Mouse (Mus musculus): ENCODE results near the gene Rtn3.
A peak's percentile ranks its signal among the peaks of the same experiment; 100 is the strongest.
"Not testable (repeated sequence)": the region's sequence is repeated elsewhere in the genome, so short reads cannot be mapped to it uniquely, and the experiment has no call there.

The Rtn3 gene

DNA sequence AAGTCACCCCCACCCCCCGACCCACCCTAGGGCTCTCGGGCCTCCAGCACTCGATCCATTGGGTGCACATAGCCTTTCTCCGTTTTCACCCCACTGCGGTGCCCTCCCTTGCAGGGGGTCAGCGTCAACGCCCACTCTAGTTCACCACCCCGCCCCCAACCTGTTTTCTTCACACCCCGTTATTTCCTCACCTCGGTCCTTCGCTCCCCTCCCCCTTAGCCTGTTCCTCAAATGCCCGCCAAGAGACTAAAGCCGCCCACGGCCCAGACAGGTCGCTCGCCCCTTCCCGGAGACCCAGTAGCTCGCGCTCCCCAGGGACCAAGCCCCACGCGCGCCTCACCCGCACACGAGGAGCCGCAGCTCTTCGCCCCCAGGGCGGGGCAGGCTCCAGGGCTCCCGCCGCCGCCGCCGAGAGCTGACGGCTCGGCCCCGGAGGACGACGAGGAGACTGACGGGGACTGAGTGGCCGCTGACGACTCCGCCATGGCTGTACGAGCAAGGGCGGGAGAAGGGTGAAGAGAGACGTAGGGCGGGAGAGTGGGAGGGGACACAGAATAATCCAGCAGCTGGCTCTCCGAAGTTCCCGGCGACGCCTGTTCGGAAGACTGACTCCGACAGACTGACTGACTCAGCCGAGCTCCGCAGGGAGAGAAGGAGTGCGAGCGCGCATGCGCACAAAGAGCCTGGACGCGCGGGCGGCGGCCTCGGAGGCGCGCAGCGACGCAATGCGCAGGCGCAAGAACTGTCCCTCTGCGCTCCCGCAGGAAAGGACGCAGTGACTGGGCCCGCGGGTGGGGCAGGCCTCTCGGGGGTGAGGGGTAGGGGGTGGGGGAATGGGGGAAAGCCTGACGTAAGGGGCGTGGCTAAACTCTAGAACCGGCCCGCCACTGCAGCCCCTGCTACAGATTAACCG is at the start of gene Rtn3:
Gene Rtn3, minus strand, starts transcription at position 683 of the 913 bp plus-strand sequence.
- peak; percentile 95 for DNase-seq

DNA sequence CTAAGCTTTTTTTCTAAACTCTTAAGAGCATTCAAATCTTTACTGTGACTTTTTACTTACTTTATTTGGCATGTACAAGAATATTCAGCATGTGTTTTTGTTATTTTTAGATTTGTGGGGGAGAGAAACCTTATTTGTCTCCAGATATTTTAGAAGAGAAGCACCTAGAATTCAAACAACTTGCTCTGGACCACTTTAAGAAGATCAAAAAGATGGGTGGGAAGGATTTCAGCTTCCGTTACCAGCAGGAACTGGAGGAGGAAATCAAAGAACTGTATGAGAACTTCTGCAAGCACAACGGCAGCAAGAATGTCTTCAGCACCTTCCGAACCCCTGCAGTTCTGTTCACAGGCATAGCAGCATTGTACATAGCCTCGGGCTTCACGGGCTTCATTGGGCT is 48.8 kb upstream of the Rtn3 start:
- DNase-seq: no peak

DNA sequence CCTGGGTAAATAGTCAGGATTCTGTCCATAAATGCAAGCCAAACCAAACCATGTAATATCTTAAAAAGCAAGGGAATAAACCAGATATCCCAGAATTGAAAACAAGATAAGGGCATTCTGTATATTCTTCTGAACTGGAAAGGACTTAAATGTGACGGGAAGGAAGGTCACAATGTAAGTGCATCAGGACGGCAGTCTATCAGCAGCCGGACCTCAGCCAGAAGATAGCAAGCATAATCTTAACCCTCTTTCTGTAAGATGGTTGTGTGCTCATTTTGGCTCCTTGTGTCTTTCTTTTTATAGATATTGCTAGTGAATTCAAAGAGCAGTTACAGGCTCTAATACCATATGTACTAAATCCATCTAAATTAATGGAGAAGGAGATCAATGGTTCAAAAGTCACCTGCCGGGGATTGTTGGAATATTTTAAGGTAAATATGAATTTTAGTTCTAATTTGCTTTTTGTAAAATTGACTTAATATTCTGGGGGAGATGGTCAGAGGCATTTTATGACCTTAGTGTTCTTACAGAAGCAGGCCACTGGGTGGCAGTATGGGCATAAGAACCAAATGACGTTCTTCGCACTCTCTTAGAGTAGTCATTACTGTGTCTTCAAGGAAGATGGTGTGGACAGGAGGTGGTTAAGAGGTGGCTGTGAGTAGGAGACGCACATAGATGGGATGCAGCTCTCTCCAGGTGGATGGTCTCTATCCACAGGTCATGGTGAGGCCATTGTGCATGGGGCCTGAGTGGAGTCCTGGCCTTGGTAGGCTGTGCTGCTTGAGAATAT is 45.8 kb upstream of the Rtn3 start:
- peak; percentile 62 for DNase-seq

DNA sequence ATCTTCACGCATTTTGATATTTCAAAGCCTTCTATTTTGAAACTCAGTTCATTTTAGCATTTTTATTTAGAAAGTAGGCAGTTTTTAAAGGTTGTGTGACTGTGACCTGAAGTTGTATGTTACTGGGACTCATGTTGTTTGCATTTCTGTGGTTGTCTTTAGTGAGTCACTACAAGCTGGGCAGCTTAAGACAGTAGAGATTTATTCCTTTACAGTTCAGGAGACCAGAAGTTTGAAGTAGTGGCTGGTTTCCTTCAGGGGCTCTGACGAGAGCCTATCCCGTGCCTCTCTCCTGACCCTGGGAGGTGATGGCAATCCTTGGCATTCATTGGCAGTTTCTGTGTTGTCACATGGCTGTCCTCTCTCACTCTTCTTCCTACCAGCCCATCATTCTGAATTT is 41.8 kb upstream of the Rtn3 start:
- DNase-seq: no peak

DNA sequence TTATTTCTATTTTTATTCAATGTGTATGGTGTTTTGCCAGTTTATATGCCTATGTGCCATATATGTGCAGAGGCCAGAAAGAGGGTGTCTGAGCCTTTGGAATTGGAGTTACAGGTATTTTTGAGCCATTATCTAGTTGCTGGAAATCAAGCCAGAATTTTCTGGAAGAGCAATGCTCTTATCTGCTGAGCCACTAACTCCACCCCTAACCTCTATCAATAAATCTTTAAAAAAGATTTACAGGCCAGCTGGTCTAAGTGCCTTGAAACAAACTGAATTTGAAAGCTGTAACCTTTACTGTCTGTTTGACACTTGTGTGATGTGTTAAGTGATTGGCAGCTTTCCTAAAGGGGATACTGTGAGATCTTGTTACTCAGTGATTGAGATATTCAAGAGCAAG is 40.7 kb upstream of the Rtn3 start:
- DNase-seq: no peak

DNA sequence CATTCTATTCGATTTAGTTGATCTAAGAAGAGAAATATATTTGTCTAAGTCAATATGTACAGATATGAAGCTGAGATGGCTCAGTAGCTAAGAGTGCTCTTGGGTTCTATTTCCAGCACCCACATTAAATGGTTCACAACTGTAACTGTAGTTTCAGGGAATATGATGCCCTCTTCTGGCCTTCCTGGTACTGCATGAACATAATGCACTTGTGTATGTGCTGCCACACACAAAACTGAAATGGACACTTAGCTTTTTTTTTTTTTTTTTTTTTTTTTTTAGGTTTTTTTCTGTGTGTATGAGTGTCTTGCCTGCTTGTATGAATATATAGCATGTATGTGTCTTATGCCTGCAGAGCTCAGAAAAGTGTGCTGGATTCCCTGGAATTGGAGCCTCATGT is 40.2 kb upstream of the Rtn3 start:
- peak; percentile 16 for DNase-seq

DNA sequence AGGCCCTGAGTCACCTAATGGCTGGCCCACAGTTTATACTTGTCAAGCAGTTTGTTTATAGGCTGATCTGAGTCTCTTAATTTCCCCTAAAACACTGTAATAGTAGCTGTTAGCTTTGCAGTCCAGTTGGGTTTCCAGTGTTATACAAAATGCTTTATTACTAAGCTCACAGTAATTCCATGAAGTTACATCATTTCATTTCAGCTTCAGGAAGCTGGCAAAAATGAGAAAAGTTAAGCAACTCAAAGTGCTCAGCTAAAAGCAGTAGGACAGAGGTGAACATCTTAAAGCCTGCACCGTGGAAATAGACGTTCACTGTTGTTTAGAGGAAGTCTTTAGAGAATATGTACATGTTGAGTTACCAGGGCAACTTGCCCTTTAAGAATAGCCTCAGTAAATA is 39.8 kb upstream of the Rtn3 start:
- no peak for DNase-seq

DNA sequence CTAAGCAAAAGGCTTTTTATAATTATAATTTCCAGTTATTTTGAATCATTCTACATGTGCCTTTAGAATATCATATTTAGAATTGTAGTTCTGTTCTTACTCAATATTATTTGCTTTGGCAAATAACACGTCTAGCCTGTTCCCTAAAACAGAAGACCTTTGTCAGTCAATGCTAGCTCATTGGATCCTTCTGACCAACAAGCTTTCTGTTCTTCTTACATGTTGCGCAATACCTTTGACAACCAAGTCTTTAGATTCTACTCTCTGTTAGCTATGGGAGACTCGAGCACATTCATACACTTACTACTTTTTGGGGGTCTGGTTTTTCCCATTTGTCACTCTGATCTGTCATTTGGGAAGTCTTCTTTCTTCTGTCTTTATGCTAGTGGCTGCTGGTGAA is 38.5 kb upstream of the Rtn3 start:
- DNase-seq: no peak

DNA sequence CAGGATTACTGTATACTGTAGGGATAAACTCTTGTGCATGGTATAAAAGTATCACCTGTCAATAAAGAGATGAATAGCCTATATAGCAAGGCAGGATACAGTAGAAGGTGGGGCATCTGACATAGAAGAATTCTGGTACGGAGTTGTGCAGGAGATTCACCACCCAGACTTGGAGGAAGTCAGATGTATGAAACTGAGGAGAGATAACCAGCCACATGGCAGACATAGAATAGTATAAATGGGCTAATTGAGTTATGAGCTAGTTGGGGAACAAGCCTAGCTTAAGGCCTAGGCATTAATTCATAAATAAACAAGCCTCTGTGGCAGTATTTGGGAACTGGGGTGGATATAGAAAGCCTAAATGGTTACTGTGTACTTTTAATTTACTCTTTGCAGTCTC is 33.4 kb upstream of the Rtn3 start:
- DNase-seq: no peak

DNA sequence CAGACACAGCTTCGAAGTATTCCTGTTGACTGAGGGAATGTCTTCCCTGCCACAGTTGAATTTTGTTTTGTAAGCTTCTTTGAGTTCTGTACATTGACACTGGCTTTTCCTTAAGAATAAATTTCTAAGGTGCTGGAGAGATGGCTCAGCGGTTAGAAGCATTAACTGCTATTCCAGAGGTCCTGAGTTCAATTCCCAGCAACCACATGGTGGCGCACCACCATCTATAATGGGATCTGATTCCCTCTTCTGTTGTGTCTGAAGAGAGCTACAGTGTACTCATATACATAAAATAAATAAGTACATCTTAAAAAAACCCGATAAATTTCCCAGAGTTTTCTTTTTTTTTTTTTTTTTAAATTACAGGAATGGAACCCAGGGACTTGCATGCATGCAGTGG is 24.9 kb upstream of the Rtn3 start:
- no peak for DNase-seq

DNA sequence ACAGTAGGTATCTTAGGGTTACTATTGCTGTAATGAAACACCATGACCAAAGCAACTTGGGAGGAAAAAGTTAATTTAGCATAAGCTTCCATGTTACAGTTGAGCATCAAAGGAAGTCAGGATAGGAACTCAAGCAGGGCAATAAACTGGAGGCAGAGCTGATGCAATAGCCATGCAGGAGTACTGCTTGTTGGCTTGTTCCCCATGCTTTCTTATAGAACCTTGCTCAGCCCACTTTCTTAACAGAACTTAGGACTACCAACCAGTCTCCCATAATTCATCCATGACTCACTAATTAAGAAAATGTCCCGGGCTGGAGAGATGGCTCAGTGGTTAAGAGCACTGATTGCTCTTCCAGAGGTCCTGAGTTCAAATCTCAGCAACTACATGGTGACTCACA is 23.2 kb upstream of the Rtn3 start:
- DNase-seq: no peak

DNA sequence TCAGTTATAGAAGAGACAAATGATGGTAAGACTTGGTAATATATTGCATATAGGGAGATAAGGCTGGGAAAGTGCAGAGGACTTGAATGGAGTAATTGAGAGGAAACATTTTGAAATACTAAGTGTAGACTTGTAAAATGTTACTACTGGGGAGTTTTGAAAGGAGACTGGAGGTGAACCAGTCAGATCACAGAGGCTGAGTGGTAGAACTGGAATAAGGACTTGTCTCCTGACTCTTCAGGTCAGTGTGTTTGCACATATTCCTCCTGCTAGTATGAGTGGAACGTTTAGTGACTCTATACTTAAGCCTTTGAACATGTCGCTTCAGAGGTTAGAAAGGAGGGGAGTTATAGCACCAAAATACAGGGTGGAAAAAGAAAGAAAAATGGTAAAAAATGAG is 19.4 kb upstream of the Rtn3 start:
- no peak for DNase-seq

DNA sequence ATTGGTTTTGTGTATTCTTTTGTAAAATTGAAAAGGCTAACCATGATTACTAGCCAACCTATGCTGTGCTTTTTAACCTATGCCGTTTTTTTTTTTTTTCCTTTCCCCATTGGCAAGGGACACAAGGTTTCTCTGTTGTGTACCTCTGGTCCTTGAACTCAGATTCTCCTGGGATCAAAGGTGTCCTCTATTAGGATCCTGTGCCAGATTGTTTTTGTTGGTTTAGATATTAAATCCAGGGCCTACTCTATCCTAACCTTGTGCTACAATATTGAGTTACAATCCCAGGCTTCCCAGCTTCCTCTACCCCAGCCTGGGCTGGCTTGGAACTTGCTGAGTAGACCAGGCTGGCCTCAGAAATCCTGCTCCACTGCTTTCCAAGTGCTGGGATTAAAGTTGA is 17.6 kb upstream of the Rtn3 start:
- DNase-seq: peak; percentile 12

DNA sequence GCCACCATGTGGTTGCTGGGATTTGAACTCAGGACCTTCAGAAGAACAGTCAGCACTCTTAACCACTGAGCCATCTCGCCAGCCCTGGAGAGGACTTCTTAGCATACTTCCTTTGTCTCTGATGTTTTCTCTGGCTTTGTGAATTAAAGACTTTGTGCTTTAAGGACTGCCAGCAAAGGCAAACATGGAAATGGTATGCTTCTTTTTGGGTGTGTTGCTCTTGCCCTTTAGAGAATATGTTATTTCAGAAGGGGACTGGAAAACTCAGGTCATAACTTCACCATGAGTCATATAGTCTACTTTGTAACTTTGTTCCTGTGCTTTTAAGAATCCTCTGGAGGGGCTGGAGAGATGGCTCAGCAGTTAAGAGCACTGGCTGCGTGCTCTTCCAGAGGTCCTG is 15.7 kb upstream of the Rtn3 start:
- no peak for DNase-seq

DNA sequence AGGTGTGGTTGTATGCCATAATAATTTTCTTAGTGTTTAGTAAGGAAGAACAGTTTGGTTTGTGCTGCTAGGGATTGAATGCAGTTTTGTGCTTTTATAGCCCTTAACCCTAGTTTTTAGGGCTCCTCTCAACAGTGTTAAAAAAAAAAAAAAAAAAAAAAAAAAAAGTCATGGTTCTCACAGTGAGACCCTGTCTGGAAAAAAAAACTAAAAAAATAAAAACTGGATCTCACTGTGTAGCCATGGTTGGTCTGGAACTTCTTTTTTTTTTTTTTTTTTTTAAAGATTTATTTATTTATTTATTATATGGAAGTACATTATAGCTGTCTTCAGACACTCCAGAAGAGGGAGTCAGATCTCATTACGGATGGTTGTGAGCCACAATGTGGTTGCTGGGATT is 13.0 kb upstream of the Rtn3 start:
- DNase-seq: not testable (repeated sequence)

DNA sequence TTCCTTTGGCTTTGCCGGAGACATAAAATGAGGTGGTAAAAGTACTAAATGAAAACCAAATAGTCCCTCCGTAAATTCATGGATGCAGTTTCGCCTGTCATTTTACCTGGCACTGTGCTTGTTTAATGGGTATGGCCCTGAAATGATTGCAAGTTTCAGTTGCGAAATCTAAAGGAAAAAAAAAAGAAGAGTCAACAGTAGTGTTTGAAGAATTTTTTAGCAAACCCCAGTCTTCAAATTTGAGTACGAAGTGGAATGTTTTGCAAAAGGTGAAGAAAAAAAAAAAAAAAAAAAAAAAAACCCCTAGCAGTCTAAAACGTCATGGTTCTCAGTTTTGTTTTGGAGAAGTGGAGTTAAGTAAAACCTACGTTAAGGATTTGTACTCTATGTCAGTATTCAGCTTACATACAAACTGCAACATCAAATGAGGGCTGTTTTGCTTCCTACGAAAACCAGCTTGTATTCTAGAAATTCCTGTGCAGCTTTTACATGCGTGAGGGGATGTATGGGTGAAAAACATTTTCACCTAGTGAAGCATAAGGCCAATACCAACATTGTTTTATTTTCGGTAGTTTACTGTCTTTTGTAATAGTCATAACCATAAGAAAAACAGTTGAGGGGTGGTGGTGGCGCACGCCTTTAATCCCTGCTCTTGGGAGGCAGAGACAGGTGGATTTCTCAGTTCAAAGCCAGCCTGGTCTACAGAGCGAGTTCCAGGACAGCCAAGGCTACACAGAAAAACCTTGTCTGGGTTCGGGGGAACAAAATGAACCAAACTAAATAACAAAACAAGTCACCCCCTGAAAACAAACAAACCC is 12.3 kb upstream of the Rtn3 start:
- DNase-seq: no peak

DNA sequence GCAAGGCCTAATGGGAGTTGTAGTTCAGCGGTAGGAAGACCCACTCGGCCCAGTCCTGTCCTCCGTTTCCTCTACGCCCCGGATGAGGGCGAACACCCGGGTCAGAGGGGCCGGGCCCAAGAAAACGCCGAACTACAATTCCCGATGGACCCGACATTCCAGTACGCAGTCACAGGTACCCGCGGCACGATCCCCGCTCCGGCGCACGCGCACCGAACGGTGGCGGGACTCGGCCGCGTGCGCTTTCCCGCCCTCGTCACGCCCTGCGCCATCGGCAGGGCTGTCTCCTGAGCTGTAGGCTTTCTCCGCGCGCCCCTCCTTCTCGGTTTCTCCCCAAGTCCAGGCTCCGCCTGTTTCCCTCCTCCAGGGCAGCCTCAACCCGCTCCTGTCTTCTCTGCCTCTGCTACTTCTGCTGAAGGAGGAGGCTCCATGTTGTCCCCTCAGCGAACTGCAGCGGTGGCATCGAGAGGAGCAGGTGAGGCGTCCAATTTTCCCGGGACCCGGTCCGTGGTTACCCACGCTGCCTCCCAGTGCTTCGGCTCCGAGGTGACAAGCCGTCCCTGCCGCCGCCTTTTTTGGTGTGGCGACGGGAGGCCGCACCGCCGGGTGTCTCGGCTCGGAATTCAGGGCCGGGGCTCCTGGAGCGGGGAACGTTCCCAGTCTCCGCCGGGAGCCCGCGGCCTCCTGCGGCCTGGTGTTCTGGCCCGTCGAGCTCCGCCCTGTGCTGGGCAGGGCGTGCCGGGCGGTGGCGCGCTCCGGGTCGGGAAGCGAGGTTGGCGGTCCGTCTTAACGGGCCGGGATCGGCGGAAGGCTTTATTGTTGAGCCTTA is 11.3 kb upstream of the Rtn3 start:
- DNase-seq: peak; percentile 96

DNA sequence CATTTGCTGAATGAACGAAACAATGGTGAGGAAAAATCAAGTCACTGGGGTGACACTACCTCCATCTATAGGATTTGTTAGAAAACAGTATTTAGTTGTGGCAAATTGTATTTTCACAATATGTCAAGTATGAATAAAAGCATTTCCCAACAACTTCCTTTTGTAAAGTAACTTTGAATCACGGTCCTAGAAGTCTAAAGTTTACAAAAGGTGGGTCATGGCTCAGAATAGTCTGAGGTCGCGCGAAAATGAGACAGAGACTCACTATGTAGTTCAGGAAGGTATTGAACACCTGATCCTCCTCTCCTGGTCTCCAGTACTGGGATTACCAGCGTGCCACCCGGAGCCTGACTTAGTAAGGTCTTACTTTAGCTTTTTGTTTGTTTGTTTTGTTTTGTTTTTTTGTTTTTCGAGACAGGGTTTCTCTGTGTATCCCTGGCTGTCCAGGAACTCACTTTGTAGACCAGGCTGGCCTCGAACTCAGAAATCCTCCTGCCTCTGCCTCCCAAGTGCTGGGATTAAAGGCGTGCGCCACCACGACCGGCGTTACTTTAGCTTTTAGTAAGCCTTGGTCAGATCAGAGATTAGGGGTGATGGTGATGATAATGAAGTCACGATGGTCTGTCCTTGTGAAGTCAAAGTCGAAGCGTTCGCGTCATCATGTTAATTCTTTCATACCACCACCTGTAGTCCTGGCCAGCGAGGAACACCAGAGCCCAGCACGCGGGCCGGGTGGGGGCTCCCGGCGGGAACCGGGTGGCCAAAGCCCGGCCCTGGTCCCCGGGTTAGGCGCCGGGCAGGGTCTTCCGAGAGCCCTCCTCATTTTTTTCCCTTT is 10.5 kb upstream of the Rtn3 start, which contains the start of gene Atl3:
Gene Atl3, plus strand, starts transcription at position 689 of the 835 bp plus-strand sequence.
- DNase-seq: no peak

DNA sequence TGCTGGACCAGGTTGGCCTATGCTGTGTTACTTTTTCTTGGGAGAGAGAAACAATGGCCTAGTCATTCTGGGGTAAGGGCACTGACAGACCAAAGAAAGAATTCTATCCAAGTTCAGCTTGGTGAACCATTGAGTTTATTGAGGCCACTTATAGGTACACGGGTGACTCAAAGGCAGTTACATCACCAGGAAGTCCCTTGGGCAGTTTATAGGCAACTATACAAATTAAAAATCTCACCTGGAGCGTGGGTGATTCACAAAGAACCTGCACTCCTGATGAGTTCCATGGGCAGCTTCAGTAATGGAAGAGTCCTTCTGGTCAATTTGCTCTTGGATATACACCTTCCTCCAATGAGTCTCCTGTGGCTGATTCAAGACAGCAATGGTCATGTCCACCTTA is 9.6 kb upstream of the Rtn3 start:
- DNase-seq: no peak

DNA sequence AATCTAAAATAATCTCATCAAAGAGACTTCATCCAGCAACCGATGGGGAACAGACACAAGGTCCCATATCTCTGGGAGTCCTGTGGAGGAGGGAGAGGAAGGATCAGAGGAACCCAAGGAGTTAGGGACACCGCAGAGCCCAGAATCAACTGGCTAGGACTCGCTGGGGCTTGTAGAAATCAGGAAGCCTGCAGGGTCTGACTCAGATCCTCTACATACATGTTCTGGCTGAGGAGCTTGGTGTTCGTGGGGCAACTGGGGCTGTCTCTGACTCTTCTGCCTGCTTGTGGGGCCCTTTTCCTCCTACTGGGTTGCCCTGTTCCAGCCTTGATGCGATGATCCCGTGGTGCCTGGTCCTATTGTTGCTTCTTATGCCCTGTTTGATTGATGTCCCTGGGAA is 8.9 kb upstream of the Rtn3 start:
- no peak for DNase-seq

DNA sequence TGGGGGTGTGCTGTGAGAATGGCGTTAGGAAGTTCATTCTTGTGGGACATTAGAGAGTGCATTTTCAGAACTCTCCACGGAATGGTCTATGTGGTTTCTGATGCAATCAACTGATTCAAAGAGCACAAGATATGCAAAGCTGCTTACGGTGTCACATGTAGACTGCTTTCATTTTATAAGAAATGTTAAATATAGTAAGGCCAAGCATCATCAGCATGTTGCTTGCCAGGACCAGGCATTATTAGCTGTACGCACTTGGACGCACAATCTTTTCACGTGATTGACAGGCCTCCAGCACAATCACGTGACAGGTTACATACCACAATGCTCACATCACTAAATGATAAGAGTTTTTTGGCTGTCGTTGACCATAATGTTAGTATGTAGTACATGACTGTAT is 4.6 kb upstream of the Rtn3 start:
- no peak for DNase-seq

Data from kidney, adult 18-20 months (tissue).